Mouse (Mus musculus) Patski (cell line): ENCODE results near the gene Ppp2r5a. TPM values are rescaled to one million over a fixed set of nuclear protein-coding genes. Genes with fewer than 3 reads are reported as not detected.

Experiments
- ATAC-seq: fragments of 100-300 bp; one replicate; pipeline ENCODE4 v1.8.0; 2021
- CTCF ChIA-PET: fragments of 350-600 bp; sonication (Branson Sonifier 250); formaldehyde crosslinking; loops from one replicate; lab custom pipeline; 2022; ENCODE audit warnings: inconsistent platforms; lab: Charles Lee
- POLR2A ChIA-PET: fragments of 350-600 bp; sonication (Branson Sonifier 250); formaldehyde crosslinking; loops from one replicate; lab custom pipeline; 2022; ENCODE audit warnings: antibody characterized with exemption, inconsistent platforms; lab: Charles Lee
- DNase-seq: peaks from one replicate; pipeline ENCODE4 v3.0.0-alpha.2; 2011; ENCODE audit warnings: low read depth, low spot score
- H3K27me3 ChIP-seq: fragments of 371-371 bp; one replicate; pipeline ENCODE4 v1.5.1; 2021
- CTCF ChIP-seq: fragments of 100-300 bp; IDR thresholded peaks from one replicate; pipeline ENCODE4 v1.5.1; 2021
- in situ Hi-C: fragments of 300-500 bp; cut with MboI; formaldehyde crosslinking; loops from 3 replicates; pipeline ENCODE4 v1.11.1; 2018; ENCODE audit warnings: low pct_unique_long_range_greater_than_20kb, mixed read lengths
- polyA plus RNA-seq: library from polyadenylated mRNA; unstranded; gene quantifications from one replicate; pipeline ENCODE4 v1.2.3, GENCODE M21; 2021

Gene Ppp2r5a
- polyA plus RNA-seq, 1 experiment from 2014 or later = 83.6 TPM

GRCm38 (mm10) chr1:191404721-191405329 lies 1.8 kb upstream of the Ppp2r5a start:
- ChIA-PET POLR2A (no interaction called here), CTCF (interaction anchor here (1.2 kb wide), 1 partner anchor 10 kb away, joined by 3 read pairs; no protein-coding TSS in a partner anchor)
- no peak for TF ChIP-seq CTCF
- H3K27me3 ChIP-seq = no peaks in the 10 kb centered on the region
- no peak for DNase-seq
- in situ Hi-C loops = no loop called here
- ATAC-seq = no peak

GRCm38 (mm10) chr1:191404301-191404700 lies 1.2 kb upstream of the Ppp2r5a start:
- H3K27me3 ChIP-seq = no peaks in the 10 kb centered on the region
- in situ Hi-C loops = no loop called here
- ATAC-seq (no peak), DNase-seq (no peak)
- POLR2A ChIA-PET = no interaction called here
- TF ChIP-seq CTCF = no peak
- CTCF ChIA-PET = no interaction called here

- H3K27me3 ChIP-seq = no peaks in the 10 kb centered on the region
- ChIA-PET POLR2A (no interaction called here), CTCF (no interaction called here)
- DNase-seq (no peak), ATAC-seq (no peak)
- TF ChIP-seq CTCF = no peak
- in situ Hi-C loops = no loop called here
Observed at GRCm38 (mm10) chr1:191402506-191402905, 566 bp downstream of the Ppp2r5a start.

GRCm38 (mm10) chr1:191396897-191397849 lies 5.9 kb downstream of the Ppp2r5a start:
- CTCF ChIA-PET = interaction anchor here (0.7 to 3.3 kb wide), 8 partner anchors 12 to 179 kb away, joined by 3 to 17 read pairs (median 3); partner anchors contain the start of genes Dtl and Ints7
- no peak for TF ChIP-seq CTCF
- DNase-seq (peak; percentile 94), ATAC-seq (peak; percentile 95)
- no peaks in the 10 kb centered on the region for H3K27me3 ChIP-seq
- in situ Hi-C loops = loop anchor here (5.0 kb wide), 1 partner anchor 75 kb away; no protein-coding TSS in a partner anchor
- POLR2A ChIA-PET = interaction anchor here (0.7 to 1.3 kb wide), 6 partner anchors 41 to 299 kb away, joined by 3 to 5 read pairs (median 3); no protein-coding TSS in a partner anchor

- no peak for TF ChIP-seq CTCF
- ATAC-seq = peak; percentile 24
- ChIA-PET CTCF (interaction anchor here (1.3 to 1.5 kb wide), 2 partner anchors 33 to 168 kb away, joined by 3 to 5 read pairs; no protein-coding TSS in a partner anchor), POLR2A (interaction anchor here (0.7 kb wide), 1 partner anchor 298 kb away, joined by 3 read pairs; no protein-coding TSS in a partner anchor)
- H3K27me3 ChIP-seq = no peaks in the 10 kb centered on the region
- in situ Hi-C loops = loop anchor here (5.0 kb wide), 1 partner anchor 76 kb away; no protein-coding TSS in a partner anchor
- no peak for DNase-seq
Observed at GRCm38 (mm10) chr1:191396446-191396845, 6.6 kb downstream of the Ppp2r5a start.

- ATAC-seq (no peak), DNase-seq (no peak)
- H3K27me3 ChIP-seq = no peaks in the 10 kb centered on the region
- TF ChIP-seq CTCF = no peak
- in situ Hi-C loops = loop anchor here (5.0 kb wide), 1 partner anchor 76 kb away; no protein-coding TSS in a partner anchor
- ChIA-PET POLR2A (interaction anchor here (0.5 to 0.7 kb wide), 2 partner anchors 298 to 322 kb away, joined by 3 to 5 read pairs; partner anchors contain the start of gene Lpgat1), CTCF (interaction anchor here (1.1 to 1.5 kb wide), 7 partner anchors 11 to 169 kb away, joined by 3 to 8 read pairs (median 3); no protein-coding TSS in a partner anchor)
Observed at GRCm38 (mm10) chr1:191395871-191396433, 7.1 kb downstream of the Ppp2r5a start.

GRCm38 (mm10) chr1:191395200-191395599 lies 7.9 kb downstream of the Ppp2r5a start:
- in situ Hi-C loops = loop anchor here (5.0 kb wide), 1 partner anchor 77 kb away; no protein-coding TSS in a partner anchor
- DNase-seq = no peak
- POLR2A ChIA-PET = interaction anchor here (0.5 kb wide), 1 partner anchor 322 kb away, joined by 5 read pairs; the partner anchor contains the start of gene Lpgat1

GRCm38 (mm10) chr1:191394126-191394525 lies 8.9 kb downstream of the Ppp2r5a start:
- in situ Hi-C loops = loop anchor here (5.0 kb wide), 1 partner anchor 173 kb away; no protein-coding TSS in a partner anchor
- no peak for TF ChIP-seq CTCF
- DNase-seq = no peak
- POLR2A ChIA-PET = no interaction called here
- no peak for ATAC-seq
- CTCF ChIA-PET = interaction anchor here (1.5 to 5.0 kb wide), 2 partner anchors 35 to 171 kb away, joined by 3 to 68 read pairs; no protein-coding TSS in a partner anchor
- H3K27me3 ChIP-seq = no peaks in the 10 kb centered on the region

More at GRCm38 (mm10) chr1:191395200-191395599, 7.9 kb downstream of the Ppp2r5a start:
- no peak for ATAC-seq
- CTCF ChIA-PET = interaction anchor here (1.1 to 1.5 kb wide), 8 partner anchors 12 to 170 kb away, joined by 3 to 8 read pairs (median 3); no protein-coding TSS in a partner anchor
- no peaks in the 10 kb centered on the region for H3K27me3 ChIP-seq
- TF ChIP-seq CTCF = no peak

- ChIA-PET CTCF (interaction anchor here (1.5 to 5.0 kb wide), 3 partner anchors 12 to 172 kb away, joined by 3 to 68 read pairs (median 23); no protein-coding TSS in a partner anchor), POLR2A (interaction anchor here (1.0 kb wide), 1 partner anchor 52 kb away, joined by 3 read pairs; no protein-coding TSS in a partner anchor)
- in situ Hi-C loops = loop anchor here (5.0 kb wide), 1 partner anchor 174 kb away; no protein-coding TSS in a partner anchor
- ATAC-seq (no peak), DNase-seq (no peak)
- TF ChIP-seq CTCF = no peak
- no peaks in the 10 kb centered on the region for H3K27me3 ChIP-seq
Observed at GRCm38 (mm10) chr1:191393536-191393935, 9.5 kb downstream of the Ppp2r5a start.
